Mouse (Mus musculus) neutrophil, adult 5-6 weeks (primary cell): Measurements from ENCODE around the gene Fut7. TPM values are rescaled to one million over a fixed set of nuclear protein-coding genes. Genes with fewer than 3 reads are reported as not detected.

Source experiments
- total RNA-seq: library from RNA; stranded (forward); fragments of 200-1000 nt; gene quantifications from 2 replicates; pipeline ENCODE4 v1.2.3, GENCODE M21; 2017

Gene Fut7
- total RNA-seq, 1 experiment from 2014 or later: 4.0 TPM

Other genes starting within 250 kb of the Fut7 start
- 1.7 and 3.6 TPM in 2 replicates for gene Nrarp, start 242.5 kb upstream of the Fut7 start, total RNA-seq
- gene Tor4a, start 226.4 kb upstream of the Fut7 start, total RNA-seq: 50.0 and 56.1 TPM in 2 replicates
- gene Nelfb, start 211.8 kb upstream of the Fut7 start, total RNA-seq: 95.0 and 104 TPM in 2 replicates
- not detected in 2 replicates for gene Stpg3, start 208.6 kb upstream of the Fut7 start, total RNA-seq
- not detected in 2 replicates for gene Fam166a, start 204.5 kb upstream of the Fut7 start, total RNA-seq
- gene Tubb4b, start 198.6 kb upstream of the Fut7 start, total RNA-seq: 222 and 223 TPM in 2 replicates
- gene Slc34a3, start 188.9 kb upstream of the Fut7 start, total RNA-seq: not detected in 2 replicates
- gene Rnf224, start 186.5 kb upstream of the Fut7 start, total RNA-seq: not detected in 2 replicates
- gene Rnf208, start 181.0 kb upstream of the Fut7 start, total RNA-seq: 0.58 TPM in 1 of 2 replicates, not detected in the other
- gene Cysrt1, start 180.8 kb upstream of the Fut7 start, total RNA-seq: 1.0 TPM in 1 of 2 replicates, not detected in the other
- gene AL732309.1, start 176.4 kb upstream of the Fut7 start, total RNA-seq: 6.1 and 8.7 TPM in 2 replicates
- gene Tmem203, start 167.8 kb upstream of the Fut7 start, total RNA-seq: 6.9 and 16.7 TPM in 2 replicates
- 4.9 and 6.9 TPM in 2 replicates for gene Tprn, start 160.6 kb upstream of the Fut7 start, total RNA-seq
- gene Ssna1, start 150.8 kb upstream of the Fut7 start, total RNA-seq: 31.0 and 33.0 TPM in 2 replicates
- gene Anapc2, start 150.8 kb upstream of the Fut7 start, total RNA-seq: 49.5 and 82.2 TPM in 2 replicates
- gene Tmem210, start 135.1 kb upstream of the Fut7 start, total RNA-seq: not detected in 2 replicates
- not detected in 2 replicates for gene Lrrc26, start 133.4 kb upstream of the Fut7 start, total RNA-seq
- gene Grin1, start 104.1 kb upstream of the Fut7 start, total RNA-seq: not detected in 2 replicates
- 49.2 and 79.5 TPM in 2 replicates for gene Man1b1, start 90.9 kb upstream of the Fut7 start, total RNA-seq
- gene Dpp7, start 66.9 kb upstream of the Fut7 start, total RNA-seq: 24.7 and 25.5 TPM in 2 replicates
- 8.7 and 11.7 TPM in 2 replicates for gene Uap1l1, start 57.6 kb upstream of the Fut7 start, total RNA-seq
- not detected in 2 replicates for gene Sapcd2, start 50.9 kb upstream of the Fut7 start, total RNA-seq
- gene Entpd2, start 27.4 kb upstream of the Fut7 start, total RNA-seq: not detected in 2 replicates
- not detected in 2 replicates for gene Npdc1, start 23.9 kb upstream of the Fut7 start, total RNA-seq
- gene Abca2, start 5.4 kb downstream of the Fut7 start, total RNA-seq: 15.7 and 21.4 TPM in 2 replicates
- gene Clic3, start 33.6 kb downstream of the Fut7 start, total RNA-seq: not detected in 2 replicates
- gene Paxx, start 37.8 kb downstream of the Fut7 start, total RNA-seq: 38.3 and 54.9 TPM in 2 replicates
- not detected in 2 replicates for gene Ptgds, start 46.8 kb downstream of the Fut7 start, total RNA-seq
- gene Lcn12, start 70.6 kb downstream of the Fut7 start, total RNA-seq: not detected in 2 replicates
- gene Fbxw5, start 77.5 kb downstream of the Fut7 start, total RNA-seq: 37.1 and 43.1 TPM in 2 replicates
- gene C8g, start 78.5 kb downstream of the Fut7 start, total RNA-seq: 0.98 TPM in 1 of 2 replicates, not detected in the other
- gene Traf2, start 123.7 kb downstream of the Fut7 start, total RNA-seq: 28.1 and 30.4 TPM in 2 replicates
- 66.3 and 85.4 TPM in 2 replicates for gene Edf1, start 134.6 kb downstream of the Fut7 start, total RNA-seq
- gene Mamdc4, start 151.6 kb downstream of the Fut7 start, total RNA-seq: 4.5 and 5.4 TPM in 2 replicates
- gene Phpt1, start 152.0 kb downstream of the Fut7 start, total RNA-seq: 0.61 and 1.5 TPM in 2 replicates
- gene Ajm1, start 158.5 kb downstream of the Fut7 start, total RNA-seq: 0.25 TPM in 1 of 2 replicates, not detected in the other
- gene Rabl6, start 185.3 kb downstream of the Fut7 start, total RNA-seq: 44.4 and 65.6 TPM in 2 replicates
- gene Ccdc183, start 194.4 kb downstream of the Fut7 start, total RNA-seq: not detected in 2 replicates
- 1.2 and 2.0 TPM in 2 replicates for gene Tmem141, start 198.7 kb downstream of the Fut7 start, total RNA-seq
- gene Fcna, start 204.8 kb downstream of the Fut7 start, total RNA-seq: not detected in 2 replicates
- gene Lcn8, start 229.9 kb downstream of the Fut7 start, total RNA-seq: not detected in 2 replicates
- gene Lcn5, start 234.7 kb downstream of the Fut7 start, total RNA-seq: not detected in 2 replicates